Mouse (Mus musculus): Measurements from ENCODE around the gene Rap1b.

GRCm38 (mm10) chr10:117888822-117889221 is 43.0 kb upstream of the Rap1b start:
- no peak for TF ChIP-seq CTCF (IDR thresholded peaks at IDR 0.05; ENCODE audit: control insufficient read depth, insufficient read depth, low read length)
- TF ChIP-seq POLR2A (IDR thresholded peaks at IDR 0.05; ENCODE audit: borderline replicate concordance, control insufficient read depth, low read depth, low read length), result no peak
